Comparison of ENCODE assay signal across 31 mouse cellular contexts in genomic region chr8:119177226-119177935, GRCm38 (mm10).
DNase-seq lines count a peak whose midpoint lies in the region; ATAC-seq lines count a peak whose summit lies in the region.
"Had no signal": no experiment of that assay in that cellular context is flagged by ENCODE, and none has a peak within 500 bp of the region (broad histone marks: within the 10 kb centered on the region; RNA-seq: fewer than 3 reads in every experiment).

No protein-coding gene starts in this region.

- H3K27ac ChIP-seq in hindbrain, embryonic 16.5 days (ENCODE audit: low read depth, low read length): peak overlapping the region; percentile 48; the same call in 1 of the 2 replicates
- H3K27ac ChIP-seq: embryonic facial prominence, embryonic 12.5 days; heart, embryonic 10.5 days; heart, embryonic 15.5 days; kidney, embryonic 15.5 days; layer of hippocampus, adult 2 months; left cerebral cortex, adult 2 months; liver, embryonic 12.5 days; midbrain, embryonic 12.5 days had no signal

- no peak overlapping the region for H3K9ac ChIP-seq in hindbrain, embryonic 16.5 days (ENCODE audit: low read depth, low read length)
- H3K9ac ChIP-seq: embryonic facial prominence, embryonic 12.5 days; heart, embryonic 15.5 days; kidney, embryonic 15.5 days; liver, embryonic 12.5 days; liver, postnatal 0 days; midbrain, embryonic 12.5 days had no signal

- intact Hi-C loops in left cerebral cortex, postnatal 4 days (cut with DNase I): no loop called here
- intact Hi-C loops in left cerebral cortex, postnatal 36 days (cut with DNase I): no loop called here

- 69% methylated on average over 6 of the region's 6 CpGs for WGBS in hindbrain, embryonic 16.5 days

- no peak overlapping the region for H3K4me3 ChIP-seq in hindbrain, embryonic 16.5 days (ENCODE audit: low read length)
- H3K4me3 ChIP-seq: embryonic facial prominence, embryonic 12.5 days; heart, embryonic 10.5 days; heart, embryonic 15.5 days; kidney, embryonic 15.5 days; layer of hippocampus, adult 2 months; left cerebral cortex, adult 2 months; liver, embryonic 12.5 days; midbrain, embryonic 12.5 days had no signal

- H3K4me1 ChIP-seq in hindbrain, embryonic 16.5 days (ENCODE audit: control insufficient read depth, insufficient read depth, low read depth, low read length): peaks cover 2% of the 10 kb centered on the region; the same call in 1 of the 2 replicates
- H3K4me1 ChIP-seq: embryonic facial prominence, embryonic 12.5 days; heart, embryonic 10.5 days; heart, embryonic 15.5 days; kidney, embryonic 15.5 days; liver, embryonic 12.5 days had no signal

- H3K9me3 ChIP-seq in hindbrain, embryonic 16.5 days (ENCODE audit: control insufficient read depth, low read length): no peaks in the 10 kb centered on the region
- H3K9me3 ChIP-seq: embryonic facial prominence, embryonic 12.5 days; heart, embryonic 10.5 days; heart, embryonic 15.5 days; kidney, embryonic 15.5 days; midbrain, embryonic 12.5 days had no signal

- no peaks in the 10 kb centered on the region for H3K27me3 ChIP-seq in hindbrain, embryonic 16.5 days (replicated peaks; ENCODE audit: control insufficient read depth, insufficient read depth, low read length)
- H3K27me3 ChIP-seq: embryonic facial prominence, embryonic 12.5 days; heart, embryonic 15.5 days; kidney, embryonic 15.5 days; liver, embryonic 12.5 days; Patski had no signal

- ATAC-seq in hindbrain, embryonic 16.5 days: no peak
- ATAC-seq: forebrain, embryonic 14.5 days; liver, embryonic 12.5 days; liver, postnatal 0 days; Patski had no signal

- H3K36me3 ChIP-seq in hindbrain, embryonic 16.5 days (ENCODE audit: control insufficient read depth, insufficient read depth, low read length): no peaks in the 10 kb centered on the region
- H3K36me3 ChIP-seq: embryonic facial prominence, embryonic 12.5 days; G1E; heart, embryonic 10.5 days; heart, embryonic 15.5 days; kidney, embryonic 15.5 days; liver, embryonic 12.5 days; midbrain, embryonic 12.5 days had no signal

- DNase-seq in cerebellum, postnatal 14 days: peak; percentile 85 to 87
- no peak for DNase-seq in cerebellum, adult 9-10 months
- peak; percentile 60 for DNase-seq in left cerebral cortex, postnatal 4 days
- DNase-seq in left cerebral cortex, postnatal 36 days (ENCODE audit: low spot score in 2 of 2): no peak
- peak; percentile 36 for DNase-seq in retina, postnatal 1 day
- no peak for DNase-seq in Muller cell, postnatal 12 days (ENCODE audit: inconsistent ontology term)
- DNase-seq: adrenal gland, postnatal 10 days; cerebellum, adult 11 months; embryo, embryonic 11 days; gastrocnemius, postnatal 14 days; heart, adult 11 months; heart, postnatal 36 days; kidney, adult 18-20 months; kidney, postnatal 25 days; liver, postnatal 0 days; lung, postnatal 36 days; spleen, adult 18-20 months; thymus, adult 18-20 months; thymus, postnatal 25 days had no signal

- H3K4me2 ChIP-seq in hindbrain, embryonic 16.5 days (ENCODE audit: low read length): no peak overlapping the region
- H3K4me2 ChIP-seq: embryonic facial prominence, embryonic 12.5 days; heart, embryonic 15.5 days; kidney, embryonic 15.5 days; liver, embryonic 12.5 days; midbrain, embryonic 12.5 days had no signal

Comparison
In these comparisons a context has a peak if more than half of its experiments do, and no peak if none do; other contexts are left out.
1. DNase-seq: peak in cerebellum, postnatal 14 days (2 of 2), left cerebral cortex, postnatal 4 days (single experiment) and retina, postnatal 1 day (single experiment); none in cerebellum, adult 9-10 months (single experiment), left cerebral cortex, postnatal 36 days (0 of 2) and Muller cell, postnatal 12 days (single experiment).